Mouse (Mus musculus): ENCODE results near the gene Slc31a1. TPM values are rescaled to one million over a fixed set of nuclear protein-coding genes. Genes with fewer than 3 reads are reported as not detected.

The Slc31a1 gene
- 7.9 TPM for polyA plus RNA-seq (2017; shearing (Covaris generic))

GRCm38 (mm10) chr4:62360088-62360804, at the start of gene Slc31a1, which contains the start of gene Fkbp15:
Gene Slc31a1, plus strand, starts transcription at chr4:62360727.
Gene Fkbp15, minus strand, starts transcription at chr4:62360548.

DNA sequence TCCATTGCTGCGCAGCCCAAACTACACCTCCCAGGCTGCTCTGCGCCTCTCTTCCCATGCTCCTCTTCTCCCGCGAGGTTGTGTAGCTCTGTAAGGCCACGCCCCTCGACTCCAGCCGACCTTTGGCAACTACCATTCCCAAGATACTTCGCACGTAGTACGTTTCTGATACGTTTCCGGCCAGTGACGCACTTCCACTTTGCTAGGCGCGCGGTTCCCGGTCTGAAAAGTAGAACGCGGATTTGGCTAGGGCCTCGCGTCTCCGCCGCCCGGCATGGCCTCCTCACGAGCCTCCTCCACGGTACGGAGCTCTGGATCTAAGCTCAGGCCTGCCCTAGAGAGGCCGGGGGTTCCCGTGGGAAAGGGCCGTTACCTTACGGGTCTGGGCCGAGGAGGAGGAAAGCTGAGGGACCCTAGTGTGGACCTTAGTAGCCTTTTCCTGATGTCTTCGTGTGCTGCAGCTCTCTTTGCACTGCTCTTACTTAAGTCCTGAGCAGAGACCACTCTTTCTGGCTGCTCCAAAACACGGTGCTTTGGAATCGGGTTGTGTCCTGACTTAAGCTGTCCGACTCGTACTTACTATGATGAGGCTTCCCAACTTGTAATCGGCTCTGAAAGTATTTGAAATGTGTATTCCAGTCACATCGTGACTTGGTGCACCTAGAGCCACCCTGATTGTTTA, 48.2 kb downstream of the Slc31a1 start, which contains the start of the genes Cdc26 and Prpf4:
TSS of gene Cdc26 (minus strand) at position 42 of the 682 bp plus-strand sequence.
TSS of gene Prpf4 (plus strand) at position 197 of the 682 bp plus-strand sequence.

DNA sequence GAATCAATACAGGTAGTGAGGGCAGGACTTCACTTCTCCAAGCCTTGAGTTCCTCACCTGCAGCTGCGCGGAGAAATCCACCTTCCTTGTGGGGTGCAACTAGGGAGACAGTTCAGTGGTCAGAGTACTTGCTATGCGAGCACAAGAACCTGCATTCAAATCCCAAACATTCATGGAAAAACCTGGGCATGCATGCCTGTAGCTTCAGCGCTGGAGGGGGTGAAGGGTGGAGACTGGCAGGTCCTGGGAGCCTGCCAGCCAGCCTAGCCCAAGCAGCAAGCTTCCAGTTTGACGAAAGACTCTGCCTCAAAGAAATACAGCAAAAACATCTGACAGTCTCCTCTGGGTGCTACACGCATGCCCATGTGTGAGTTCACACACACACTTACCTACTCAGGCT, 74.6 kb downstream of the Slc31a1 start, which contains the start of gene Rnf183:
TSS of gene Rnf183 (minus strand) at position 172 of the 400 bp plus-strand sequence.

Other genes with a start within 250 kb of the Slc31a1 start
- not detected for gene Mup21, start 209.9 kb upstream of the Slc31a1 start, polyA plus RNA-seq (2017; shearing (Covaris generic))
- not detected for gene Zfp37, start 129.7 kb upstream of the Slc31a1 start, polyA plus RNA-seq (2017; shearing (Covaris generic))
- gene Slc31a2, start 98.2 kb upstream of the Slc31a1 start, polyA plus RNA-seq (2017; shearing (Covaris generic)) = 18.4 TPM
- 62.1 TPM for gene Fkbp15, start 179 bp upstream of the Slc31a1 start, polyA plus RNA-seq (2017; shearing (Covaris generic))
- 91.5 TPM for gene Cdc26, start 47.9 kb downstream of the Slc31a1 start, polyA plus RNA-seq (2017; shearing (Covaris generic))
- 26.6 TPM for gene Prpf4, start 48.1 kb downstream of the Slc31a1 start, polyA plus RNA-seq (2017; shearing (Covaris generic))
- gene Rnf183, start 74.5 kb downstream of the Slc31a1 start, polyA plus RNA-seq (2017; shearing (Covaris generic)) = not detected
- 0.34 TPM for gene Wdr31, start 110.2 kb downstream of the Slc31a1 start, polyA plus RNA-seq (2017; shearing (Covaris generic))
- gene Bspry, start 119.3 kb downstream of the Slc31a1 start, polyA plus RNA-seq (2017; shearing (Covaris generic)) = 2.7 TPM
- 0.98 TPM for gene Hdhd3, start 142.7 kb downstream of the Slc31a1 start, polyA plus RNA-seq (2017; shearing (Covaris generic))
- gene Alad, start 159.2 kb downstream of the Slc31a1 start, polyA plus RNA-seq (2017; shearing (Covaris generic)) = 41.6 TPM
- gene Pole3, start 164.3 kb downstream of the Slc31a1 start, polyA plus RNA-seq (2017; shearing (Covaris generic)) = 24.9 TPM
- gene 4933430I17Rik, start 164.6 kb downstream of the Slc31a1 start, polyA plus RNA-seq (2017; shearing (Covaris generic)) = not detected
- gene Rgs3, start 199.1 kb downstream of the Slc31a1 start, polyA plus RNA-seq (2017; shearing (Covaris generic)) = 99.2 TPM

Data from CD4-positive, CD25-positive, alpha-beta regulatory T cell (primary cell).